ENCODE assay signal across 24 mouse cellular contexts in the genomic region with DNA sequence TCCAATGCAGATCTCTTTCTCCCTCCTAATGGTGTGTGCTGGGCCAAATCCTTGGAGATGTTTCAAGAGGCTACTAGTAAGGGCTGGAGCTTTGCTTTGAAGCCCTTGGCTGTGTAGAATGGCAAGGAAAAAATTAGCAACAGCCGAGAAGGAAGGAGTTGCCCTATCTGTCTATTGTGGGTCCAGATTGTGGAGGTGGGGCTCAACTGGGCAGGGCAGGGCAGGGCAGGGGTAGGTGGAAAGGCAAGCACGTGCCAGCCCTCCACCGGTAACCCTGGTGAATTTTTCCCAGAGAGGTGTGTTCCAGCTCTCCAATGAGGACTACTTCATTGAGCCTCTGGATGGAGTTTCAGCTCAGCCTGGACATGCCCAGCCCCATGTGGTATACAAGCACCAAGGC. TPM values are rescaled to one million over a fixed set of nuclear protein-coding genes. Genes with fewer than 3 reads are reported as not detected.
DNase-seq lines count a peak whose midpoint lies in the region; ATAC-seq lines count a peak whose summit lies in the region.
"Had no signal": no experiment of that assay in that cellular context is flagged by ENCODE, and none has a peak within 500 bp of the region (broad histone marks: within the 10 kb centered on the region; RNA-seq: fewer than 3 reads in every experiment).

No protein-coding gene starts in this region.

- no peak overlapping the region for H3K27ac ChIP-seq in heart, embryonic 12.5 days (ENCODE audit: poor library complexity, severe bottlenecking)
- no peak overlapping the region for H3K27ac ChIP-seq in stomach, embryonic 16.5 days (ENCODE audit: low read length)
- no peak overlapping the region for H3K27ac ChIP-seq in liver, embryonic 12.5 days
- H3K27ac ChIP-seq: forebrain, embryonic 10.5 days; forebrain, embryonic 13.5 days; gastrocnemius, adult 2 months; heart, adult 2 months; heart, embryonic 10.5 days; hindbrain, embryonic 12.5 days; hindbrain, embryonic 15.5 days had no signal

- no peak overlapping the region for H3K4me3 ChIP-seq in heart, embryonic 12.5 days
- H3K4me3 ChIP-seq in stomach, embryonic 16.5 days (replicated peaks; ENCODE audit: low read length) = no peak overlapping the region
- no peak overlapping the region for H3K4me3 ChIP-seq in liver, embryonic 12.5 days
- H3K4me3 ChIP-seq: forebrain, embryonic 10.5 days; forebrain, embryonic 13.5 days; gastrocnemius, adult 2 months; heart, adult 2 months; heart, embryonic 10.5 days; hindbrain, embryonic 12.5 days; hindbrain, embryonic 15.5 days had no signal

- ATAC-seq in heart, embryonic 12.5 days (ENCODE audit: insufficient number of reproducible peaks, low FRiP score) = no peak
- peak; percentile 9; the same call in 1 of the 2 replicates for ATAC-seq in common myeloid progenitor, adult 5-6 weeks (replicated peaks; ENCODE audit: low read depth, poor library complexity, severe bottlenecking)
- peak; percentile 70; the same call in 1 of the 2 replicates for ATAC-seq in stomach, embryonic 16.5 days (ENCODE audit: insufficient read depth, low FRiP score)
- ATAC-seq in liver, embryonic 12.5 days = no peak
- ATAC-seq: CD4-positive, CD25-positive, alpha-beta regulatory T cell, adult 4 months; forebrain, embryonic 13.5 days; forebrain, embryonic 16.5 days had no signal

- no peaks in the 10 kb centered on the region for H3K9me3 ChIP-seq in heart, embryonic 12.5 days (replicated peaks)
- H3K9me3 ChIP-seq in stomach, embryonic 16.5 days (replicated peaks; ENCODE audit: control insufficient read depth, low read length) = no peaks in the 10 kb centered on the region
- no peaks in the 10 kb centered on the region for H3K9me3 ChIP-seq in liver, embryonic 12.5 days (replicated peaks)
- H3K9me3 ChIP-seq: forebrain, embryonic 10.5 days; forebrain, embryonic 13.5 days; heart, embryonic 10.5 days; hindbrain, embryonic 12.5 days; hindbrain, embryonic 15.5 days had no signal

- no peak overlapping the region for H3K4me2 ChIP-seq in heart, embryonic 12.5 days
- no peak overlapping the region for H3K4me2 ChIP-seq in stomach, embryonic 16.5 days (ENCODE audit: low read depth, low read length)
- H3K4me2 ChIP-seq in liver, embryonic 12.5 days = no peak overlapping the region
- H3K4me2 ChIP-seq: forebrain, embryonic 13.5 days; hindbrain, embryonic 12.5 days; hindbrain, embryonic 15.5 days had no signal

- no peaks in the 10 kb centered on the region for H3K4me1 ChIP-seq in heart, embryonic 12.5 days (replicated peaks)
- no peaks in the 10 kb centered on the region for H3K4me1 ChIP-seq in stomach, embryonic 16.5 days (ENCODE audit: control insufficient read depth, insufficient read depth, low read length)
- no peaks in the 10 kb centered on the region for H3K4me1 ChIP-seq in liver, embryonic 12.5 days
- H3K4me1 ChIP-seq: forebrain, embryonic 10.5 days; forebrain, embryonic 13.5 days; heart, embryonic 10.5 days; hindbrain, embryonic 12.5 days; hindbrain, embryonic 15.5 days had no signal

- WGBS in heart, embryonic 12.5 days = 77% methylated on average over 3 of the region's 3 CpGs
- 57% methylated on average over 3 of the region's 3 CpGs for WGBS in stomach, embryonic 16.5 days
- 58% methylated on average over 3 of the region's 3 CpGs for WGBS in liver, embryonic 12.5 days (ENCODE audit: insufficient replicate concordance)

- no peak overlapping the region for H3K9ac ChIP-seq in heart, embryonic 12.5 days
- H3K9ac ChIP-seq in stomach, embryonic 16.5 days (ENCODE audit: low read length) = no peak overlapping the region
- H3K9ac ChIP-seq in liver, embryonic 12.5 days = no peak overlapping the region
- H3K9ac ChIP-seq: forebrain, embryonic 13.5 days; hindbrain, embryonic 12.5 days; hindbrain, embryonic 15.5 days had no signal

- H3K36me3 ChIP-seq in heart, embryonic 12.5 days = peaks cover 22% of the 10 kb centered on the region
- peaks cover 3% of the 10 kb centered on the region; the same call in 1 of the 2 replicates for H3K36me3 ChIP-seq in stomach, embryonic 16.5 days (ENCODE audit: control insufficient read depth, insufficient read depth, low read length)
- no peaks in the 10 kb centered on the region for H3K36me3 ChIP-seq in liver, embryonic 12.5 days

- H3K27me3 ChIP-seq in heart, embryonic 12.5 days (replicated peaks) = no peaks in the 10 kb centered on the region
- H3K27me3 ChIP-seq in stomach, embryonic 16.5 days (ENCODE audit: control insufficient read depth, insufficient read depth, low read length) = no peaks in the 10 kb centered on the region
- H3K27me3 ChIP-seq in liver, embryonic 12.5 days (replicated peaks) = no peaks in the 10 kb centered on the region
- H3K27me3 ChIP-seq: forebrain, embryonic 13.5 days; hindbrain, embryonic 12.5 days; hindbrain, embryonic 15.5 days had no signal

- DNase-seq in heart, adult 11 months = peak; percentile 80
- DNase-seq in spleen, postnatal 10 days (ENCODE audit: low spot score in 2 of 2) = no peak
- DNase-seq: adrenal gland, adult 2 months; adrenal gland, postnatal 14 days; cerebellum, adult 11 months; cerebellum, adult 8-10 months; cerebellum, postnatal 10 days; cerebellum, postnatal 36 days; gastrocnemius, adult 2 months; gastrocnemius, postnatal 25 days; heart, adult 2 months had no signal

RNA-seq across cellular contexts. Expression of gene Adamts7, which starts 10.5 kb away (rescaled TPM):
- polyA plus RNA-seq in heart, embryonic 12.5 days (2016; fragmentation: Nextera tagmentation; extraction: Ambion mirVana) = 7.9 and 8.0 TPM in 2 replicates
- total RNA-seq in common myeloid progenitor, adult 5-6 weeks (2017) = not detected in 2 replicates
- 15.2 and 17.3 TPM in 2 replicates for polyA plus RNA-seq in stomach, embryonic 16.5 days (2015; fragmentation: Nextera tagmentation; extraction: Ambion mirVana)
- 1.4 and 1.5 TPM in 2 replicates for polyA plus RNA-seq in liver, embryonic 12.5 days (2016; fragmentation: Nextera tagmentation; extraction: Ambion mirVana)
- total RNA-seq: hematopoietic stem cell, adult 5-6 weeks; MEL had no signal

RNA-seq across cellular contexts. Expression of gene Morf4l1, which starts 58.8 kb away (rescaled TPM):
- polyA plus RNA-seq in heart, embryonic 12.5 days (2016; fragmentation: Nextera tagmentation; extraction: Ambion mirVana) = 385 and 388 TPM in 2 replicates
- 262 and 283 TPM in 2 replicates for total RNA-seq in common myeloid progenitor, adult 5-6 weeks (2017)
- 383 and 405 TPM in 2 replicates for polyA plus RNA-seq in stomach, embryonic 16.5 days (2015; fragmentation: Nextera tagmentation; extraction: Ambion mirVana)
- polyA plus RNA-seq in liver, embryonic 12.5 days (2016; fragmentation: Nextera tagmentation; extraction: Ambion mirVana) = 179 and 180 TPM in 2 replicates

Comparison
In these comparisons a context has a peak if more than half of its experiments do, and no peak if none do; other contexts are left out.
1. ATAC-seq: peak in common myeloid progenitor, adult 5-6 weeks (single experiment) and stomach, embryonic 16.5 days (single experiment); none in heart, embryonic 12.5 days (single experiment) and liver, embryonic 12.5 days (single experiment).